Mouse (Mus musculus) CH12.LX (cell line): ENCODE measurements around the gene Ifit1bl2.
"Not testable (repeated sequence)": the region's sequence is repeated elsewhere in the genome, so short reads cannot be mapped to it uniquely, and the experiment has no call there.

Source experiments
- CTCF ChIP-seq, 2 experiments: IDR thresholded peaks in 1 of 2; conservative IDR thresholded peaks in 1 of 2; 2 replicates each; pipeline ENCODE4 v1.5.1; 2011 to 2012; ENCODE audit warnings: low read depth in 2 of 2, low read length in 2 of 2, improper control_type of control experiment in 1 of 2, inconsistent platforms in 1 of 2, mild to moderate bottlenecking in 1 of 2, moderate library complexity in 1 of 2
- EP300 ChIP-seq: IDR thresholded peaks from 2 replicates; pipeline ENCODE4 v1.6.1; 2011; ENCODE audit warnings: low read length, improper control_type of control experiment
- HCFC1 ChIP-seq: IDR thresholded peaks from 2 replicates; pipeline ENCODE4 v1.6.1; 2012; ENCODE audit warnings: low read depth, mild to moderate bottlenecking, inconsistent platforms, low read length, improper control_type of control experiment
- MAFK ChIP-seq: IDR thresholded peaks from 2 replicates; pipeline ENCODE4 v1.6.1; 2011; ENCODE audit warnings: low read length, improper control_type of control experiment; ENCODE audit not compliant: insufficient replicate concordance
- POLR2A ChIP-seq: IDR thresholded peaks from 2 replicates; pipeline ENCODE4 v1.6.1; 2011; ENCODE audit warnings: low read depth, mild to moderate bottlenecking, improper control_type of control experiment, low read length
- POLR2AphosphoS2 ChIP-seq: IDR thresholded peaks from 2 replicates; pipeline ENCODE4 v1.6.1; 2011; ENCODE audit warnings: low read depth, low read length, improper control_type of control experiment
- ZNF384 ChIP-seq: IDR thresholded peaks from 2 replicates; pipeline ENCODE4 v1.6.1; 2012; ENCODE audit warnings: low read depth, low read length, improper control_type of control experiment, inconsistent platforms

GRCm38 (mm10) chr19:34601888-34602287 is 38.7 kb downstream of the Ifit1bl2 start, which contains the start of gene Ifit1bl1:
- TF ChIP-seq CTCF (conservative IDR thresholded peaks at IDR 0.05 in 1 of 2, IDR thresholded peaks at IDR 0.05 in 1 of 2; ENCODE audit: low read depth in 2 of 2, low read length in 2 of 2); POLR2A; EP300; MAFK; POLR2AphosphoS2; HCFC1; ZNF384: not testable (repeated sequence)
